Comparison of ENCODE assay signal across 9 mouse cellular contexts in the genomic region with DNA sequence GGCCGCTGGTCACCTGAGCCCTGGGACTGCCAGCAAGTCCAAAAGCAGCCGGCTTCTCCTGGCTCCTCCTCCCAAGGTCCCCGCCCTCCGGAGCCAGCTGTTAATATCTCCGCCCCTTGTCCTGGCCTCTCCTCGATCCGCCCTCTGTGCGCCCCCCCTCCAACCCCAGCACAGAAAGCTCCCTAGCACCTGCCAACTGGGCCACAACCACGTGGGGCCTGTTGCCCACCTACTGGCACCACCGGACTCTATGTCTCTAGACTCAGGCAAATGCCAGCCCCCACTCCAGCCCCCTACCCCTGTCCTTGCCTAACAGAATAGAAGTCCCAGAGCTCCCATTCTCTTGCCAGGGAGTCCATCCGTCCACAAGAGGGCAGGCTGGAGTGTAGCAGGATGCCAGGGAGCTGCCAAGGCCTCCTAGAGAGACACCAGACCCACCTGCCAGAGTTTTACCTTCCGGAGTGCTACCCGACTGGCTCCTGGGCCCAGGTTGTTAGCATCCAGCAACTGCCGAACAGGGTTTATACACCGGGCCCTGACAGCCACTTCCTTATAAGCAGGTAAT. TPM values are rescaled to one million over a fixed set of nuclear protein-coding genes. Genes with fewer than 3 reads are reported as not detected.
A peak's percentile ranks its signal among the peaks of the same experiment; 100 is the strongest.
DNase-seq lines count a peak whose midpoint lies in the region; ATAC-seq and TF ChIP-seq lines count a peak whose summit lies in the region.
"Had no signal": no experiment of that assay in that cellular context is flagged by ENCODE, and none has a peak within 500 bp of the region (broad histone marks: within the 10 kb centered on the region; RNA-seq: fewer than 3 reads in every experiment).

No protein-coding gene starts in this region.

- no peaks in the 10 kb centered on the region for H3K9me3 ChIP-seq in E14TG2a.4 (ENCODE audit: low read length)
- H3K9me3 ChIP-seq in forebrain, embryonic 11.5 days (ENCODE audit: control insufficient read depth, low read length) = no peaks in the 10 kb centered on the region
- H3K9me3 ChIP-seq in heart, embryonic 16.5 days (replicated peaks; ENCODE audit: control insufficient read depth, low read length) = no peaks in the 10 kb centered on the region
- H3K9me3 ChIP-seq in liver, embryonic 13.5 days (replicated peaks) = 0 out of 2 replicates have a peak, but pooled peaks cover 4% of the 10 kb centered on the region
- no peaks in the 10 kb centered on the region for H3K9me3 ChIP-seq in neural tube, embryonic 14.5 days (ENCODE audit: control insufficient read depth, low read length)

- no peak overlapping the region for H3K27ac ChIP-seq in forebrain, embryonic 11.5 days (ENCODE audit: low read depth, low read length)
- peak overlapping the region; percentile 87 for H3K27ac ChIP-seq in heart, embryonic 16.5 days (ENCODE audit: low read length)
- peak overlapping the region; percentile 18; the same call in 1 of the 2 replicates for H3K27ac ChIP-seq in liver, embryonic 13.5 days
- no peak overlapping the region for H3K27ac ChIP-seq in neural tube, embryonic 14.5 days (ENCODE audit: low read depth, low read length)
- H3K27ac ChIP-seq: macrophage had no signal

- H3K4me2 ChIP-seq in forebrain, embryonic 11.5 days (ENCODE audit: low read depth, low read length, severe bottlenecking) = peak overlapping the region; percentile 45; the same call in 1 of the 2 replicates
- peak overlapping the region; percentile 62 for H3K4me2 ChIP-seq in heart, embryonic 16.5 days (ENCODE audit: low read depth, low read length)
- peak overlapping the region; percentile 58 for H3K4me2 ChIP-seq in liver, embryonic 13.5 days
- peak overlapping the region; percentile 36; the same call in 1 of the 2 replicates for H3K4me2 ChIP-seq in neural tube, embryonic 14.5 days (ENCODE audit: low read depth, low read length)

- no peaks in the 10 kb centered on the region for H3K36me3 ChIP-seq in E14TG2a.4 (ENCODE audit: insufficient read depth, low read length)
- no peaks in the 10 kb centered on the region for H3K36me3 ChIP-seq in forebrain, embryonic 11.5 days (ENCODE audit: control insufficient read depth, insufficient read depth, low read length)
- no peaks in the 10 kb centered on the region for H3K36me3 ChIP-seq in heart, embryonic 16.5 days (ENCODE audit: control insufficient read depth, insufficient read depth)
- peaks cover 10% of the 10 kb centered on the region for H3K36me3 ChIP-seq in liver, embryonic 13.5 days
- no peaks in the 10 kb centered on the region for H3K36me3 ChIP-seq in neural tube, embryonic 14.5 days (ENCODE audit: control insufficient read depth, insufficient read depth, low read length)

- peak; percentile 58 for DNase-seq in c-Kit-negative CD71-positive TER-119-positive erythroid progenitor cells, embryonic 14.5 days (ENCODE audit: low read depth, low spot score)
- DNase-seq in forebrain, embryonic 11.5 days (ENCODE audit: low spot score) = peak; percentile 82
- peak; percentile 92 to 93 for DNase-seq in kidney, postnatal 36 days
- DNase-seq in liver, embryonic 13.5 days = peak; percentile 76
- DNase-seq in thymus, postnatal 0 days (ENCODE audit: low spot score) = peak; percentile 56

- peak; percentile 67 for ATAC-seq in forebrain, embryonic 11.5 days (replicated peaks; ENCODE audit: low FRiP score)
- peak; percentile 89 for ATAC-seq in heart, embryonic 16.5 days (replicated peaks; ENCODE audit: extremely low read depth, insufficient read depth, low FRiP score)
- peak; percentile 35; the same call in 1 of the 2 replicates for ATAC-seq in liver, embryonic 13.5 days (ENCODE audit: low read depth)
- ATAC-seq in neural tube, embryonic 14.5 days (ENCODE audit: low read depth) = peak; percentile 64

- TF ChIP-seq CTCF in E14TG2a.4 (conservative IDR thresholded peaks at IDR 0.05; ENCODE audit: low read length) = peak; percentile 59

- H3K4me3 ChIP-seq in E14TG2a.4 (replicated peaks; ENCODE audit: low read length) = peak overlapping the region; percentile 49
- H3K4me3 ChIP-seq in forebrain, embryonic 11.5 days (ENCODE audit: low read depth, low read length) = peak overlapping the region; percentile 21; the same call in 1 of the 2 replicates
- H3K4me3 ChIP-seq in heart, embryonic 16.5 days (ENCODE audit: low read length) = peak overlapping the region; percentile 50
- H3K4me3 ChIP-seq in liver, embryonic 13.5 days (replicated peaks) = peak overlapping the region; percentile 35
- H3K4me3 ChIP-seq in neural tube, embryonic 14.5 days (ENCODE audit: low read depth, low read length) = no peak overlapping the region

- H3K4me1 ChIP-seq in E14TG2a.4 (replicated peaks; ENCODE audit: low read depth, low read length) = peaks cover 36% of the 10 kb centered on the region
- H3K4me1 ChIP-seq in forebrain, embryonic 11.5 days (replicated peaks; ENCODE audit: control insufficient read depth, insufficient read depth, low read length) = peaks cover 5% of the 10 kb centered on the region; the same call in 1 of the 2 replicates
- peaks cover 18% of the 10 kb centered on the region for H3K4me1 ChIP-seq in heart, embryonic 16.5 days (ENCODE audit: control insufficient read depth, insufficient read depth, low read length)
- peaks cover 72% of the 10 kb centered on the region for H3K4me1 ChIP-seq in liver, embryonic 13.5 days (replicated peaks)
- H3K4me1 ChIP-seq in neural tube, embryonic 14.5 days (ENCODE audit: control insufficient read depth, insufficient read depth, low read length) = 0 out of 2 replicates have a peak, but pooled peaks cover 3% of the 10 kb centered on the region

- peaks cover 16% of the 10 kb centered on the region for H3K27me3 ChIP-seq in E14TG2a.4 (ENCODE audit: insufficient read depth, low read length)
- no peaks in the 10 kb centered on the region; the same call in 1 of the 2 replicates for H3K27me3 ChIP-seq in forebrain, embryonic 11.5 days (ENCODE audit: control insufficient read depth, insufficient read depth, low read length)
- H3K27me3 ChIP-seq in heart, embryonic 16.5 days (ENCODE audit: control insufficient read depth, insufficient read depth, low read length) = no peaks in the 10 kb centered on the region
- no peaks in the 10 kb centered on the region for H3K27me3 ChIP-seq in liver, embryonic 13.5 days
- H3K27me3 ChIP-seq in neural tube, embryonic 14.5 days (ENCODE audit: control insufficient read depth, insufficient read depth, low read length) = no peaks in the 10 kb centered on the region

- no peak overlapping the region for H3K9ac ChIP-seq in forebrain, embryonic 11.5 days (ENCODE audit: low read length)
- H3K9ac ChIP-seq in heart, embryonic 16.5 days (ENCODE audit: low read length) = peak overlapping the region; percentile 65
- peak overlapping the region; percentile 60 for H3K9ac ChIP-seq in liver, embryonic 13.5 days
- H3K9ac ChIP-seq in neural tube, embryonic 14.5 days (replicated peaks; ENCODE audit: low read depth, low read length) = no peak overlapping the region

- 9% methylated on average over 15 of the region's 15 CpGs for WGBS in forebrain, embryonic 11.5 days
- 9% methylated on average over 15 of the region's 15 CpGs for WGBS in heart, embryonic 16.5 days
- WGBS in liver, embryonic 13.5 days (ENCODE audit: insufficient replicate concordance) = 20% methylated on average over 15 of the region's 15 CpGs
- WGBS in neural tube, embryonic 14.5 days = 10% methylated on average over 15 of the region's 15 CpGs

RNA-seq across cellular contexts. Expression of a gene that starts 4.9 kb away (rescaled TPM):
- 1.6 and 1.8 TPM in 2 replicates for polyA plus RNA-seq in forebrain, embryonic 11.5 days (2014; fragmentation: Nextera tagmentation; extraction: Ambion mirVana)
- 7.9 and 8.1 TPM in 2 replicates for polyA plus RNA-seq in heart, embryonic 16.5 days (2015; fragmentation: Nextera tagmentation; extraction: Ambion mirVana)
- 5.0 TPM in 2 replicates for polyA plus RNA-seq in liver, embryonic 13.5 days (2015; fragmentation: Nextera tagmentation; extraction: Ambion mirVana)
- polyA plus RNA-seq in neural tube, embryonic 14.5 days (2014; fragmentation: Nextera tagmentation; extraction: Ambion mirVana) = 1.4 and 1.9 TPM in 2 replicates
- 0.78 and 0.88 TPM in 2 replicates for polyA plus RNA-seq in thymus, postnatal 0 days (2015; fragmentation: Nextera tagmentation; extraction: Ambion mirVana)

Comparison
In these comparisons a context has a peak if more than half of its experiments do, and no peak if none do; other contexts are left out.
1. ATAC-seq: peak in every context shown above with its lines; median percentile 89 in heart, embryonic 16.5 days; 67 in forebrain, embryonic 11.5 days; 64 in neural tube, embryonic 14.5 days; 35 in liver, embryonic 13.5 days.
2. H3K27ac ChIP-seq: peak in heart, embryonic 16.5 days (single experiment) and liver, embryonic 13.5 days (single experiment); none in forebrain, embryonic 11.5 days (single experiment) and neural tube, embryonic 14.5 days (single experiment).
3. H3K9ac ChIP-seq: peak in heart, embryonic 16.5 days (single experiment) and liver, embryonic 13.5 days (single experiment); none in forebrain, embryonic 11.5 days (single experiment) and neural tube, embryonic 14.5 days (single experiment).
4. Peak in every context shown above with its lines, with median percentiles within 50 percentile points of each other: DNase-seq and H3K4me2 ChIP-seq.